Mouse (Mus musculus): Measurements from ENCODE around the gene Vmn2r15. TPM values are rescaled to one million over a fixed set of nuclear protein-coding genes. Genes with fewer than 3 reads are reported as not detected.

The Vmn2r15 gene
- not detected in 2 replicates for polyA plus RNA-seq (2015; fragmentation: Nextera tagmentation; extraction: Ambion mirVana)

- no peak within 1 kb of the TSS for H3K4me2 ChIP-seq
- 47% methylated on average over 3 of the region's 3 CpGs for WGBS
These were observed at the start of gene Vmn2r15 for GRCm38 (mm10) chr5:109297544-109297943. Gene Vmn2r15 (minus strand): TSS chr5:109297644.

GRCm38 (mm10) chr5:109329862-109330261 lies 32.4 kb upstream of the Vmn2r15 start, which contains the start of gene Vmn2r16:
Gene Vmn2r16 (plus strand): TSS chr5:109330162.
- Histone ChIP-seq H3K27ac (no peak within 1 kb of the TSS), H3K4me1 (no peaks in the 10 kb centered on the region), H3K9me3 (peaks cover 24% of the 10 kb centered on the region), H3K27me3 (no peaks in the 10 kb centered on the region), H3K4me3 (no peak within 1 kb of the TSS), H3K4me2 (no peak within 1 kb of the TSS), H3K9ac (no peak within 1 kb of the TSS), H3K36me3 (no peaks in the 10 kb centered on the region)
- 55% methylated on average over 2 of the region's 2 CpGs for WGBS
- no peak for ATAC-seq (ENCODE audit: insufficient number of reproducible peaks, insufficient read depth, low FRiP score, low TSS enrichment, low read depth)

More at GRCm38 (mm10) chr5:109297544-109297943, at the start of gene Vmn2r15:
- no peak for ATAC-seq (ENCODE audit: insufficient number of reproducible peaks, insufficient read depth, low FRiP score, low TSS enrichment, low read depth)
- Histone ChIP-seq H3K36me3 (no peaks in the 10 kb centered on the region), H3K27ac (no peak within 1 kb of the TSS), H3K9me3 (0 out of 2 replicates have a peak, but pooled peaks cover 5% of the 10 kb centered on the region), H3K27me3 (no peaks in the 10 kb centered on the region), H3K9ac (no peak within 1 kb of the TSS), H3K4me3 (no peak within 1 kb of the TSS), H3K4me1 (no peaks in the 10 kb centered on the region)

DNA sequence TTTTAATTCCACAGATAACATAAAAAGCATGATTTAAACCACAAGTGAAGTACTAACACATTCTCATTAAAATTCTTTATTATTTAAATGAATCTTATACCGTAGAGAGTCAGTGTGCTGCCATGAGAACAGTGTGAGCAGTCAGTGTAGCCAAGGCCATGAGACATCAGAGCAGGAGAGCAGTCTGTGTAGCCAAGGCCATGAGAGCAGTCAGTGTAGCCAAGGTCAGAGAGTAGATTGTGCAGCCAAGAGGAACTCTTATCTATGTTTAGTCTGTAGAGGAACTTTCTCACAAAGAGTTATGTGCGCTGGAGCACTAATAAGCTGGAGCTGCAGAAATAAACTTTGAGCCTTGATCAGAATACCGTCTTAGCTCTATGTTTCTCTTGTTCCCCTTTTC lies 2.8 kb downstream of the Vmn2r15 start:
- Histone ChIP-seq H3K4me2 (no peak overlapping the region), H3K9ac (no peak overlapping the region), H3K27me3 (no peaks in the 10 kb centered on the region), H3K4me1 (no peaks in the 10 kb centered on the region), H3K4me3 (no peak overlapping the region), H3K9me3 (0 out of 2 replicates have a peak, but pooled peaks cover 8% of the 10 kb centered on the region), H3K36me3 (no peaks in the 10 kb centered on the region), H3K27ac (no peak overlapping the region)
- 80% methylated on average over 3 of the region's 3 CpGs for WGBS
- no peak for ATAC-seq (ENCODE audit: insufficient number of reproducible peaks, insufficient read depth, low FRiP score, low TSS enrichment, low read depth)

Other genes starting within 250 kb of the Vmn2r15 start
- not detected in 2 replicates for gene Vmn2r11, start 238.1 kb downstream of the Vmn2r15 start, polyA plus RNA-seq (2015; fragmentation: Nextera tagmentation; extraction: Ambion mirVana)
- not detected in 2 replicates for gene Vmn2r12, start 199.7 kb downstream of the Vmn2r15 start, polyA plus RNA-seq (2015; fragmentation: Nextera tagmentation; extraction: Ambion mirVana)
- gene Vmn2r13, start 105.4 kb downstream of the Vmn2r15 start, polyA plus RNA-seq (2015; fragmentation: Nextera tagmentation; extraction: Ambion mirVana): not detected in 2 replicates
- not detected in 2 replicates for gene Vmn2r14, start 72.9 kb downstream of the Vmn2r15 start, polyA plus RNA-seq (2015; fragmentation: Nextera tagmentation; extraction: Ambion mirVana)
- gene Vmn2r16, start 32.5 kb upstream of the Vmn2r15 start, polyA plus RNA-seq (2015; fragmentation: Nextera tagmentation; extraction: Ambion mirVana): not detected in 2 replicates
- not detected in 2 replicates for gene Vmn2r17, start 122.0 kb upstream of the Vmn2r15 start, polyA plus RNA-seq (2015; fragmentation: Nextera tagmentation; extraction: Ambion mirVana)